Mouse (Mus musculus): Measurements from ENCODE around the gene Sept1. TPM values are rescaled to one million over a fixed set of nuclear protein-coding genes. Genes with fewer than 3 reads are reported as not detected.

Sept1 gene
- polyA plus RNA-seq, 2 experiments: 15.3 to 22.2 TPM

- no peak overlapping the region for H3K27ac ChIP-seq (replicated peaks; ENCODE audit: low read depth, low read length)
- no peaks in the 10 kb centered on the region for H3K9me3 ChIP-seq (ENCODE audit: control insufficient read depth, low read length)
- DNase-seq (ENCODE audit: low spot score) (no peak), ATAC-seq (ENCODE audit: low FRiP score, low read depth) (no peak)
- no peak overlapping the region for H3K4me3 ChIP-seq (replicated peaks; ENCODE audit: low read length)
- H3K27me3 ChIP-seq (ENCODE audit: control insufficient read depth, insufficient read depth, low read length): no peaks in the 10 kb centered on the region
- no peak overlapping the region for H3K4me2 ChIP-seq (replicated peaks; ENCODE audit: low read depth, low read length, severe bottlenecking)
- H3K9ac ChIP-seq (ENCODE audit: low read depth, low read length, severe bottlenecking): no peak overlapping the region
- WGBS: 83% methylated on average over 6 of the region's 6 CpGs
- H3K4me1 ChIP-seq (ENCODE audit: control insufficient read depth, insufficient read depth, low read length): no peaks in the 10 kb centered on the region
- no peak for TF ChIP-seq POLR2A (IDR thresholded peaks at IDR 0.05; ENCODE audit: borderline replicate concordance, extremely low read depth, insufficient read depth, insufficient read length)
- no peaks in the 10 kb centered on the region for H3K36me3 ChIP-seq (ENCODE audit: control insufficient read depth, insufficient read depth, low read length)
These were observed 9.1 kb downstream of the Sept1 start for GRCm38 (mm10) chr7:127223515-127224478.

GRCm38 (mm10) chr7:127223106-127223505, 9.8 kb downstream of the Sept1 start:
- no peak for TF ChIP-seq POLR2A (IDR thresholded peaks at IDR 0.05; ENCODE audit: borderline replicate concordance, extremely low read depth, insufficient read depth, insufficient read length)
- no peak overlapping the region for H3K4me3 ChIP-seq (replicated peaks; ENCODE audit: low read length)
- no peaks in the 10 kb centered on the region for H3K4me1 ChIP-seq (ENCODE audit: control insufficient read depth, insufficient read depth, low read length)
- H3K4me2 ChIP-seq (replicated peaks; ENCODE audit: low read depth, low read length, severe bottlenecking): no peak overlapping the region
- H3K9ac ChIP-seq (ENCODE audit: low read depth, low read length, severe bottlenecking): no peak overlapping the region
- DNase-seq (ENCODE audit: low spot score) (no peak), ATAC-seq (ENCODE audit: low FRiP score, low read depth) (no peak)
- H3K27ac ChIP-seq (replicated peaks; ENCODE audit: low read depth, low read length): no peak overlapping the region
- no peaks in the 10 kb centered on the region for H3K9me3 ChIP-seq (ENCODE audit: control insufficient read depth, low read length)
- no peaks in the 10 kb centered on the region for H3K36me3 ChIP-seq (ENCODE audit: control insufficient read depth, insufficient read depth, low read length)
- WGBS: 88% methylated on average over 3 of the region's 3 CpGs
- no peaks in the 10 kb centered on the region for H3K27me3 ChIP-seq (ENCODE audit: control insufficient read depth, insufficient read depth, low read length)

GRCm38 (mm10) chr7:127220440-127220839, 12.5 kb downstream of the Sept1 start:
- no peak overlapping the region for H3K4me3 ChIP-seq (replicated peaks; ENCODE audit: low read length)
- ATAC-seq (ENCODE audit: low FRiP score, low read depth): no peak
- H3K4me2 ChIP-seq (replicated peaks; ENCODE audit: low read depth, low read length, severe bottlenecking): no peak overlapping the region
- no peak overlapping the region for H3K9ac ChIP-seq (ENCODE audit: low read depth, low read length, severe bottlenecking)
- TF ChIP-seq POLR2A (IDR thresholded peaks at IDR 0.05; ENCODE audit: borderline replicate concordance, extremely low read depth, insufficient read depth, insufficient read length): no peak
- H3K27me3 ChIP-seq (ENCODE audit: control insufficient read depth, insufficient read depth, low read length): no peaks in the 10 kb centered on the region
- no peaks in the 10 kb centered on the region; the same call in 1 of the 2 replicates for H3K4me1 ChIP-seq (ENCODE audit: control insufficient read depth, insufficient read depth, low read length)
- H3K27ac ChIP-seq (replicated peaks; ENCODE audit: low read depth, low read length): no peak overlapping the region
- no peak for DNase-seq (ENCODE audit: low spot score)
- H3K9me3 ChIP-seq (ENCODE audit: control insufficient read depth, low read length): no peaks in the 10 kb centered on the region
- 82% methylated on average over 6 of the region's 6 CpGs for WGBS
- no peaks in the 10 kb centered on the region for H3K36me3 ChIP-seq (ENCODE audit: control insufficient read depth, insufficient read depth, low read length)

GRCm38 (mm10) chr7:127218670-127219069, 14.3 kb downstream of the Sept1 start:
- TF ChIP-seq POLR2A (IDR thresholded peaks at IDR 0.05; ENCODE audit: borderline replicate concordance, extremely low read depth, insufficient read depth, insufficient read length): no peak
- H3K9ac ChIP-seq (ENCODE audit: low read depth, low read length, severe bottlenecking): no peak overlapping the region
- H3K4me2 ChIP-seq (replicated peaks; ENCODE audit: low read depth, low read length, severe bottlenecking): no peak overlapping the region
- no peaks in the 10 kb centered on the region for H3K36me3 ChIP-seq (ENCODE audit: control insufficient read depth, insufficient read depth, low read length)
- H3K9me3 ChIP-seq (ENCODE audit: control insufficient read depth, low read length): no peaks in the 10 kb centered on the region
- no peak overlapping the region for H3K4me3 ChIP-seq (replicated peaks; ENCODE audit: low read length)
- no peak overlapping the region for H3K27ac ChIP-seq (replicated peaks; ENCODE audit: low read depth, low read length)
- DNase-seq (ENCODE audit: low spot score) (no peak), ATAC-seq (ENCODE audit: low FRiP score, low read depth) (no peak)
- no peaks in the 10 kb centered on the region for H3K27me3 ChIP-seq (ENCODE audit: control insufficient read depth, insufficient read depth, low read length)
- H3K4me1 ChIP-seq (ENCODE audit: control insufficient read depth, insufficient read depth, low read length): peaks cover 10% of the 10 kb centered on the region
- 89% methylated on average over 4 of the region's 4 CpGs for WGBS

GRCm38 (mm10) chr7:127217901-127218642, 14.9 kb downstream of the Sept1 start:
- no peak overlapping the region for H3K4me3 ChIP-seq (replicated peaks; ENCODE audit: low read length)
- no peak overlapping the region for H3K27ac ChIP-seq (replicated peaks; ENCODE audit: low read depth, low read length)
- H3K27me3 ChIP-seq (ENCODE audit: control insufficient read depth, insufficient read depth, low read length): no peaks in the 10 kb centered on the region
- H3K4me1 ChIP-seq (ENCODE audit: control insufficient read depth, insufficient read depth, low read length): peaks cover 10% of the 10 kb centered on the region
- DNase-seq (ENCODE audit: low spot score): no peak
- no peak overlapping the region for H3K9ac ChIP-seq (ENCODE audit: low read depth, low read length, severe bottlenecking)
- H3K36me3 ChIP-seq (ENCODE audit: control insufficient read depth, insufficient read depth, low read length): no peaks in the 10 kb centered on the region
- no peak for TF ChIP-seq POLR2A (IDR thresholded peaks at IDR 0.05; ENCODE audit: borderline replicate concordance, extremely low read depth, insufficient read depth, insufficient read length)
- no peaks in the 10 kb centered on the region for H3K9me3 ChIP-seq (ENCODE audit: control insufficient read depth, low read length)
- no peak for ATAC-seq (ENCODE audit: low FRiP score, low read depth)
- 71% methylated on average over 10 of the region's 10 CpGs for WGBS
- H3K4me2 ChIP-seq (replicated peaks; ENCODE audit: low read depth, low read length, severe bottlenecking): no peak overlapping the region

Data from limb, embryonic 14.5 days (tissue).